Mouse (Mus musculus) lung, postnatal 0 days (tissue): ENCODE measurements around the gene Bclaf1.

Experiments
- CTCF ChIP-seq: IDR thresholded peaks from 2 replicates; pipeline ENCODE4 v1.5.1; 2016; ENCODE audit warnings: antibody characterized with exemption, mild to moderate bottlenecking
- EP300 ChIP-seq: IDR thresholded peaks from 2 replicates; pipeline ENCODE4 v1.6.1; 2016; ENCODE audit warnings: antibody characterized with exemption, mild to moderate bottlenecking, control low read depth

GRCm38 (mm10) chr10:20312736-20313301, 550 bp downstream of the Bclaf1 start:
- TF ChIP-seq CTCF (no peak), EP300 (no peak)
